Mouse (Mus musculus) v-Abl transformed pro-B cells (cell line): ENCODE data around the gene Fastkd1.

Experiments
- in situ Hi-C, 2 experiments: fragments of 400-800 bp; cut with MboI; formaldehyde crosslinking; loops; one replicate each; pipeline ENCODE4 v1.15.1; 2025; ENCODE audit not compliant: unreplicated experiment in 2 of 2

Fastkd1 gene

DNA sequence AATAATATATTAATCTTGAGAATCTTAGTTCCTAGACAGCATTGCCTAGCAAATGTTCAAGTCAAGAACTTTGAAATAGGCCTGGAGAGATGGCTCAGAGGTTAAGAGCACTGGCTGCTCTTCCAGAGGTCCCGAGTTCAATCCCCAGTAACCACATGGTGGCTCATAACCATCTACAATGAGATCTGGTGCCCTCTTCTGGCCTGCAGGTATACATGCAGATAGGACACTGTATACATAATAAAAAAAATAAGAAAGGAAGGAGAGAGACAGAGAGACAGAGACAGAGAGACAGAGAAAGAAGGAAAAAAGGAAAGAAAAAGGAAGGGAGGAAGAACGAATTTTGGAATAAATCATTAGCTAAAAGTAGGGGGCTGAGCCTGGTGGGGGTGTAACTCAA is 36.6 kb downstream of the Fastkd1 start:
- in situ Hi-C loops = no loop called here

DNA sequence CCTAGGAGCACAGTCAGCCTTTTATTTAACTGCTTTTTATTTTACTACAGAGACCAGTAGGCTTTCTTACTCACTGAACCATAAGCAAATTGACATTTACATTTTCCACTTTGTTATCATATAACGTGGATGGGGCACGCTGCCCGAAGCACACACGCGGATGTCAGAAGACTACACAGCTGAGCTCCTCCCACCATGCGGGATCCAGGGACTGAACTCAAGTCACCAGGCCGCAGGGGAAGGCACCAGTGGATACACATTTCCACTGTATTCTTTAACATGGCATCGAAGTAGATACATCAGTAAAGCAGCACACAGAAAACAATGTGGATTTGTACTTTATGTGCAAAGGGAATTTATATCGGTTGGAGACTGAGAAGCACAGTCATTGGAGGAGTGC is 38.0 kb downstream of the Fastkd1 start:
- in situ Hi-C loops = no loop called here

DNA sequence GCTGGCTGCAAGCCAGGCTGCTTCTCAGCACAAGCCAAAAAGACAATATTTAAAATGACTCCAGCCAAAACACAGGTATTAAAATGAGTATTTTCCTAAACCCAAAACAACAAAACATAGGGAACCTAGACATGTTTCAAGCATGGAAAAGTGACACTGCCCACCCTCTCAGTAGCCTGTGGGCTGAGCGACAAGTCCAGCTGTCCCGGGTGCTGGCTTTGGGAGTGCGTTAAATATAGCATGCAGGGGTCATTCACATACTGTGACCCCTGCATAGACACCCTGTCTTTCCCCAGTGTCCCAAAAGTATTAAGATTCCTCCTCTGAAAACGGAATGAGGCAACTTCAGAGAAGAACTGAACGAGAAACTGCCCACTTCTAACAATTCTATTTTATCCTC is 39.6 kb downstream of the Fastkd1 start:
- in situ Hi-C loops = no loop called here

DNA sequence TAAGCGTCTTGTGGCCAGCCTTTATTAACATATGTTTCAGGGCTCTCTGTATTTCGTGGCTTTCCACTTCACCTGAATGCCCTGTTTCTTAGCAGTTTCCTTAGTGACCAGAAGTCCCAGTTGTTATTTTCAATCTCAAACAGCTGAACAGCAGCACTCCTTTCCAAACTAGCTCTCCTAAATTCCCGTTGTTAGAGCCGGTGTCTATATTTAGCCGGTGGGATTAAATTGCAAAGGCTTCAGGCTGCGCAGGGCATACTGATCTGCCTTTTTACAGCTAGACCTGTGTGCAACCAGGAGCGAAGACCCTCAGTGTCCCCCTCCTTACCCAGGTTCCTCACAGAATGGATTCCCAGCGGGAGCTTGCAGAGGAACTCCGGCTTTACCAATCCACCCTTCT is 43.5 kb downstream of the Fastkd1 start, which contains the start of gene Klhl41:
TSS of gene Klhl41 (plus strand) at position 268 of the 400 bp plus-strand sequence.
- in situ Hi-C loops = no loop called here

DNA sequence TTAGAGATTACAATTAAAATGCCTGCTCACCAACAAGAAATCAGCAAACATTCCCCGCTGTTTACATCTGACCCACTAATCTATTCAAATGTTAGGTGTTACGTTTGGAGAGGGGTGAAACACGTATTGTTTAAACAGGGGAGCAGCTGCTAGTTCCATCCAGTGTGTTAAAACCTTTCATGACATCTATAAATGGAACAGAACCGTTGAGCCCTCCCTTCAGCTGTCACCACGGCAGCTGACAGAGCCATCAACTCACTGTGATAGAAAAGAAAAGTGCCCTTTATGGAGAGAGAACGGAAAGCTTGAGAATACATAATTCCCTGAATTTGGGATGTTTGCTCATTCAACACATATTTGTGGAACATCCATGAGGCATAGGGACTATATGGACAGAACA is 44.9 kb downstream of the Fastkd1 start:
- in situ Hi-C loops = no loop called here

DNA sequence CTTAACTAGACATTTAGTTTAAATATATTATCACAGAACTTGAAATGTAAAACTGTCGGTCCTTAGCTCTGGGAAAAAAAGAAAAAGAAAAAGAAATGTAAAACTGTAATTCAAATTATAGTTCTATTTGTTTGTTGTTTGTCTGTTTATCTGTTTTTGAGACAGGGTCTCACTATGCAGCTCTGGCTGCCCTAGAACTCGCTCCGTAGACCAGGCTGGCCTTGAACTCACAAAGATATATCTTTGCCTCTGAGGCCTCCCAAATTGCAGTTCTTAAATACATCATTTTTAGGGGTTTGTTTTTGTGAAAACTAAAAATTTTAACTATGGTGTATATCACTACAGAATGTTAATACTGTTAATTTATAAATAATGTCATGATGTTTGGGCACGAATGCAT is 45.7 kb downstream of the Fastkd1 start:
- in situ Hi-C loops = no loop called here

DNA sequence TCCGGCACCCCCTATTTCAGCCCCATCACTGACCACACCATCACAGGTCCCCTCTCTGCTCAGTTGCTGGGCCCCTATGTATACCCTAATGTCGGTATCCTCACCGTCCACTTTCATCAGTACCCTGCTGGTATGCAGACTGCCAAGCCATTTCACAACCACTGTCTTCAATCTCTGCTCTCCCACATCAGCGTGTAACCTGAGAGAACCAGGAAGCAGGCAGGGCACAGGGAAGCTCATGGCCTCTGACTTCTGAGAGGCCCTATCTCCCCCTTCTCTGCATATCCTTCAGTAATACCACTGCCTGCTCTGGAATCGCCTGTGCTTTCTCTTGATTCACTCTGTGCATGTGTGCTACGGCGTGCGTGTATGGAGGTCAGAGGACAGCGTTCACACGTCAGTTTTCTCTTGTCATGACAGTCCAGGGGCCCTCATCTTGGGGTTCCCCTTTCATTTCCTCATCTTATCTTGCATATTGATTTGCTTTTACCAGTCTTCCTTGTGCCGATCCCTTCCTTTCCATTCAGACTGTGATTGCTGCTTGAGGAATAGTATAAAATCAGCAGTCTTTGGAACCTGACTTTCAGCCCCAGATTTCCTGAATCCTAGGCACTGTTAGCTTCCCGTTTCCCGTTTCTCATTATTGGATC is 49.4 kb downstream of the Fastkd1 start:
- in situ Hi-C loops = no loop called here

DNA sequence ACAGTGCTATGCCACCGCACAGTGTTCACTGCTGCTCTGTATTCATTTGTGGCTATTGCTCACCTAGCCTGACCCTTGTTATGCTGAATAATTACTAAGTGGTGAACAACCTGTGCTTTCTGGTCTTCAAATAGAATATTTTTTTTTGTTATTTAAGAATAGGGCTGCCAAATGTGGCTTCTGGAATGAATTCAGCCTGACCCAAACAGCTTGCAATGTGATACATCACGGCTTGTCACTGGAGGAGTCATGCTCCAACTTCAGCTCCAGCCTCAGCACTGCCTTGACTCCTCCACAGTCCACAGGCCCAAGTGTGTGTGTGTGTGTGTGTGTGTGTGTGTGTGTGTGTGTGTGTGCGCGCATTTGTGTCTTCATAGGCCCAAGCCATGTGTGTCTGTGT is 54.0 kb downstream of the Fastkd1 start:
- in situ Hi-C loops = no loop called here

DNA sequence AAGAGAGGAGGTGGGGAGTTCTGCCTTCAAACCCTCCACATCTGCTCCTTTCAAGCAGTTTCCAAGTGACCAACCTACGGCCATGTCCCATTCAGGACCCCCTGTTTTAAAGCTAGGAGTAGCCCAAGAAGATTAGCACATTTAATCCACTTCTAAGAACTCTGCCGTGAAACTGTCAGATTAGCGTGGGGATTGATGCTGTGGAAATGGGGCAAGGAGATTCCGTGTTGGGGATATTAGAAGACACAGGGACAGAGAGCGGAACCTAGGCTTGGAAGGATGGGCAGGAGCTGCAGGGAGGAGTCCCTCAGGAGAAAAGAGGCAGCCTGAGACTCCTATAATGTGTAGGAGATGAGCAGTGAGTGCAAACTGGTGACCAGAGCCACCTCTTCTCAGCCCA is 63.6 kb downstream of the Fastkd1 start:
- in situ Hi-C loops = no loop called here

DNA sequence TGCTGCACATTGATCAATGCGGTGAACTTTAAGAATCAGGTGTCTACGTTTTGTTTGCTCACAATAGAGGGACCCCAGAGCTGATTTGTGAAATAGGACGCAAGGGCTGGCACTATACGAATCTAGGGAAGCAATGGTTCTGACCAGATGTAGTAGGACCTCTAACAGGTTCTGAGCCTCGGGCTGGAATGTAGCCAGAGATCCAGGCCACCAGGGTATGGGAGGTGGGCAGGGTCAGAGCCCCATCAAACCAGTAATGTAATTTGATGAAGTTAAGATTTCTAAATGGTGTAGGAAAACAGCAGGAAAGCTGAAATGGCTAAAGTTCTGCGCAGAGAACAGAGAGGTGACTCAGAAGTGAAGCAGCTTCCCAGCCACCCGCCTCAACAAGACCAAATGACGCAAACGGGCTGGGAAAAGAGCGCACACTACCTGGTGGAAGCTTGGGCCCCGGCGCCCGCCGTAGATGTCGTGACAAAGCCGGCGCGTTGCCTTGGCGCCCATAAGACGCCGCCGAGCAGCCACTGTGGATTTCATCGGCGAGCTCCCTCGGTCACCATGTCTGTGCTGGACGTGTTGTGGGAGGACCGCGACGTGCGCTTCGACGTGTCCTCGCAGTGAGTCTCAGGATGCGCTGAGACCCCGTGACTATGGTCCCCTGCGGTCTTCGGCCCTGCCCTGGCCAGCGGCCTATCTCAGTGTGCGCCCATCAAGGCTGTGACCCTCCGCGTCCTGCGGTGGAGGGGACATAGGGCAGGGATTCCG is 66.4 kb downstream of the Fastkd1 start, which contains the start of gene Bbs5:
TSS of gene Bbs5 (plus strand) at position 446 of the 765 bp plus-strand sequence.
- in situ Hi-C loops = no loop called here

DNA sequence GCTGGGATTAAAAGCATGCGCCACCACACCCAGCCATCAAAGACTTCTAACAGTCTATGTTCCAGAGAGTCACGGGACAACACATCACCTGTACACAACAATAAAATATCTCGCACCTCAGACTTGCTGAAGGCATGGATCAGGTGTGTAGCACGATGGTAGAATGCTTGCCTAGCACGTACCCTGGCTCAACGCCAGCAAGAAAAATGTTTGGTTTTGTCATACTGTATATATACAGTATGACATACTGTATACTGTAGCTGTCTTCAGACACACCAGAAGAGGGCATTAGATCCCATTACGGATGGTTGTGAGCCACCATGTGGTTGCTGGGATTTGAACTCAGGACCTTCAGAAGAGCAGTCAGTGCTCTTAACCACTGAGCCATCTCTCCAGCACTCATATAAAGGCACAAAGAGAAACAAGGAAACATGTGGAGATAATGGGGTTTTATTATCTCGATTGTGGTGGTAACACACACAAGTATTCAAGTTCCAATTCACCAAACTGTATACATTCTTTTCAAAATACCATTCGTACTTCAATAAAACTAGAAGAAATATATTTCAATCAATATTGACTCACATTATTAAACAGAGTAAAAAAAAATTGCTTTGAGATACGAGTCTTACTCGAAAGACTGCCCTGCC is 68.2 kb downstream of the Fastkd1 start:
- in situ Hi-C loops = no loop called here

DNA sequence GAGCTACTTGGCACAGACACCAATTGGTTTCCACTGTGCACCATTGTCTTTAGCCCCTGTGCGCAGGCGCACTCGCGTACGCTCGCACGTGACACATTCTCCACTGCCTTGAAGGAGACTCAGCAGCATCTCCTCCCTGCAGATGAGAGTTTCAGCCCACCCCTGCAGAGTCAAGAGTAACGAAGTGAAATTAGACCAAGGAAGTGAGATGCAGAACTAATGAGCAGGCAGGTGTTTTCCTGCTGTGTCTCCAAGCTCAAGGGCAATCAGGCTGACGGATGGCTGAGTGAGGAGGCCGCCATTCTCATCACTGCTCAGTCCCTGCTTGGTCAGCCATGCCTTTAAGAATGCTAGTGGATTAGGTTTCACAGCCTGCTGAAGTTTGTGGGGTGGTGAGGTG is 73.2 kb downstream of the Fastkd1 start:
- in situ Hi-C loops = no loop called here

DNA sequence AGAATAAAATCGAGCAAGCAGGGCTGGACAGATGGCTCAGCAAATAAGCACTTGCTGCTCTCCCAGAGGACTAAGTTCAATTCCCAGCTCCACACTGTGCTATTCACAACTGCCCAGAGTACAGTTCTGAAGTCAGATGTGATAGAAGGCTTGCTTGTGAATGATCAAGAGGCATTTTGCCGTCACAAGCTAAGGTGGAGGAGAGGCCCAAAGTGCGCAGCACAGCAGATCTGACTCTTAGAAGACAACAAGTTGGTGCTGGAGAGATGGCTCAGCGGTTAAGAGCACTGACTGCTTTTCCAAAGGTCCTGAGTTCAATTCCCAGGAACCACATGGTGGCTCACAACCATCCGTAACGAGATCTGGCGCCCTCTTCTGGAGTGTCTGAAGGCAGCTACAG is 75.3 kb downstream of the Fastkd1 start:
- in situ Hi-C loops = loop anchor here (5.0 to 10.0 kb wide), 8 partner anchors 137 to 917 kb away; partner anchors contain the start of genes Gad1 (in 1 of the 2) and Mettl5 (in 1 of the 2)
